Mouse (Mus musculus) cerebellum, adult 18-20 months (tissue): Measurements from ENCODE around the gene Cryaa.
A peak's percentile ranks its signal among the peaks of the same experiment; 100 is the strongest.

Source experiments
- DNase-seq, 2 experiments: peaks; one replicate each; pipeline ENCODE4 v3.0.0; 2021

Cryaa gene

GRCm38 (mm10) chr17:31713709-31714108, 36.1 kb downstream of the Cryaa start:
- DNase-seq = no peak

GRCm38 (mm10) chr17:31714125-31714524, 36.5 kb downstream of the Cryaa start:
- no peak for DNase-seq

DNA sequence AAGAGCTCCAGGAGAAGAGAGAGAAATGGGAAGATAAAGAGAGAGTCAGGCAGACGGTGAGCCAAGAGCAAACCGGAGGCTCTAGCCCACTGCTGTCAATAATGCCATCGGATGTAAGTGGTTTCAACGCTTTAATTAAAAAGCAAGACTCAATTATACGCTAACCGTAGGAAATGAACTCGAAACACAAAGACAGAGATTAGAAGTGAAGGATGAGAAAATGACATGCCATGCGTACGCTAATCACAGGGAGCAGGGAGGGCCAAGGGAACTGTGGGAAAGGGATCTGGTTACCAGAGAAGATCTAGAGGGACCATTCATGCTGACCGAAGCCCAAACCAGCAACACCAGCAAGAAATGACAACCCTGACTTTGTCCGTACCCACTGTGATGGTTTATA, 37.4 kb downstream of the Cryaa start:
- DNase-seq = no peak

- DNase-seq = no peak
These were observed 44.0 kb downstream of the Cryaa start for GRCm38 (mm10) chr17:31721637-31722036.

GRCm38 (mm10) chr17:31725366-31725765, 47.8 kb downstream of the Cryaa start:
- DNase-seq = no peak

- DNase-seq = no peak
These were observed 48.6 kb downstream of the Cryaa start for GRCm38 (mm10) chr17:31726216-31726615.

DNA sequence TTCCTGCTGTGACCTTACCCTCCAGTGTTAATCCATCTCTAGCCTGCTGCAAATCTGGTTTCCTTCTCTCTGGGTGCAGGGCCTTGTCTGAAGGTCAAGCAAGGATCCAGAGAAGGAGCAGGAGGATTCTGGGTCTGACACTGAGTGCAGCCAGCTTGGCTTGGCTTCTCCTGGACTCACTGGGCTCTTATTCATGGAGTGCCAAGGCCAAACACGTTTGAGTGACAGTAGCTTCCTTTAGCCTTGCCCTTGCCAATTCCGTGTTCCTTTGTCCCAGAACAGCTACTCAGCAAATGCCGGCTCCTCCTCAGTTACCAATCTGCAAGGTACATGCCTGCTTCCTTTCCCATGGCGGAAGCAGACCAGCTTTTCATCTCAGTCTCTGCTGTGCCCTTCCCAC, 49.6 kb downstream of the Cryaa start:
- DNase-seq = peak in 1 of 2 experiments; percentile 20

GRCm38 (mm10) chr17:31728043-31728442, 50.4 kb downstream of the Cryaa start:
- DNase-seq = no peak

DNA sequence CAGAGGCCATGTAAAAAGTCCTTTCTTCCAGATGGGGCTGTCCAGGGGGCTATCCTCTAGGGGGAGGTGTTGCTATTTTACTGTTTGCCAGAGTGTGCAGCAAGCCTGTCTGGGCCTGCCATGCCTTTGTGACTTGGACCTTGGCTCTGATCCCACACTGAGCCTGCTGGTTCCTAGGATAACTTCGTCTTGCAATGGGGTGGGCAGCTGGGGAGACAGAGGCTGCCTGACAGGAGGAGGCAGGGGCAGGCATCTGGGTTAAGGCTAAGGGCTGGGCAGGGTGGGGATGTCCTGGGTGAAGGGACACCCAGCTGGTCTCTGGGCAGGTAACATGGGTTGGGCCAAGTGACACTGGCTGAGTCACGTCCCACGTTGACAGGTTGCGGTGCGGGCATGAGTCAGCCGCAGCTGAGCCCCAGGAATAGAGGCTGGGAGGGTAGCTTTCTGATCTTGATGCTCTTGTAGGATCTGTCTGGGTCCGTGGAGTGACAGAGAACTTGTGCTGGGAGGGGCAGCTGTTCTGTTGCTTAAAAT, 51.4 kb downstream of the Cryaa start:
- no peak for DNase-seq

DNA sequence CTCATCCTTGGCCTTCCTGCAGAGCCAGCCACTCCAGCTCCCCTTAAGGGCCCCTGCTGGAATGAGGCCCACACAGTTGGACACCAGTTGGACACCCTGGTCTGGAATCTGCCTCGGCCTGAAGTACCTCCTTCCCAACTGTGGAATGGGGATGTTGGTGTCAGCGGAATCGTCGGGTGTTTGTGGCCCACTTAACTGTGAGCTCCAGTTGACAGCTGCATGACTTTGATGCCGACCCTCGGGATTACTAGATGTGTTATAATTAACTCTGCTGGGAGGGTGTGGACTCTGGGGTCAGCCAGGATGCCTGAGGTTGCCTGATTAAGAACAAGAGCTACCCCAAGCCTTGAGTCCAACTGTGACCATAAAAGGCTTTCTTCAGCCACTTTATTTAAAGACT, 53.4 kb downstream of the Cryaa start:
- no peak for DNase-seq
